Mouse (Mus musculus) embryonic facial prominence, embryonic 12.5 days (tissue): ENCODE data around the gene Coa5. TPM values are rescaled to one million over a fixed set of nuclear protein-coding genes. Genes with fewer than 3 reads are reported as not detected.

Experiments used
- polyA plus RNA-seq: library from polyadenylated mRNA; unstranded; fragments of >200 nt; fragmentation: Nextera tagmentation; extraction: Ambion mirVana; gene quantifications from 2 replicates; pipeline ENCODE4 v1.2.1, GENCODE M21; 2016

Coa5 gene
- polyA plus RNA-seq, 1 experiment from 2014 or later = 52.7 TPM

Other genes starting within 250 kb of the Coa5 start
- not detected in 2 replicates for gene Cnga3, start 215.7 kb downstream of the Coa5 start, polyA plus RNA-seq
- 19.5 and 21.8 TPM in 2 replicates for gene Inpp4a, start 130.2 kb downstream of the Coa5 start, polyA plus RNA-seq
- 115 and 117 TPM in 2 replicates for gene Unc50, start within 50 bp of the Coa5 start, polyA plus RNA-seq
- gene Mgat4a, start 110.9 kb upstream of the Coa5 start, polyA plus RNA-seq = 4.3 and 7.4 TPM in 2 replicates